Mouse (Mus musculus) kidney, adult 2 months (tissue): Measurements from ENCODE around the gene Rasal1. TPM values are rescaled to one million over a fixed set of nuclear protein-coding genes. Genes with fewer than 3 reads are reported as not detected.

Experiments
- DNase-seq: peaks from one replicate; pipeline ENCODE4 v3.0.0; 2021
- H3K27ac ChIP-seq: fragments of 200-500 bp; 2 replicates; pipeline ENCODE4 v1.5.1; 2012; ENCODE audit warnings: low read depth, low read length, control low read depth, inconsistent platforms; ENCODE audit not compliant: insufficient read depth
- H3K27me3 ChIP-seq: fragments of 200-500 bp; replicated peaks from 2 replicates; pipeline ENCODE4 v1.6.1; 2012; ENCODE audit warnings: mild to moderate bottlenecking, moderate library complexity, low read length, inconsistent platforms; ENCODE audit not compliant: control insufficient read depth, insufficient read depth
- H3K36me3 ChIP-seq: fragments of 200-500 bp; 2 replicates; pipeline ENCODE4 v1.6.1; 2012; ENCODE audit warnings: mild to moderate bottlenecking, moderate library complexity, low read length, inconsistent platforms; ENCODE audit not compliant: control insufficient read depth, insufficient read depth
- H3K4me1 ChIP-seq: fragments of 200-500 bp; 2 replicates; pipeline ENCODE4 v1.6.1; 2011; ENCODE audit warnings: low read length; ENCODE audit not compliant: control insufficient read depth, insufficient read depth
- H3K4me3 ChIP-seq: fragments of 200-500 bp; 2 replicates; pipeline ENCODE4 v1.5.1; 2011; ENCODE audit warnings: mild to moderate bottlenecking, low read depth, low read length, control low read depth; ENCODE audit not compliant: insufficient read depth
- CTCF ChIP-seq: fragments of 200-500 bp; conservative IDR thresholded peaks from 2 replicates; pipeline ENCODE4 v1.5.1; 2011; ENCODE audit warnings: low read depth, mild to moderate bottlenecking, control low read depth, low read length, moderate library complexity, mixed read lengths; ENCODE audit not compliant: insufficient read depth, insufficient read length
- POLR2A ChIP-seq: fragments of 200-500 bp; IDR thresholded peaks from one replicate; pipeline ENCODE4 v1.6.1; 2011; ENCODE audit warnings: low read depth, low read length, control low read depth
- WGBS: fragments of 180-500 bp; shearing (Covaris S2); methylation state at CpG from one replicate; pipeline ENCODE4 v1.1.7; 2018; 5-methylcytosine and 5-hydroxymethylcytosine counted together
- polyA plus RNA-seq: library from polyadenylated mRNA; depleted of rRNA; stranded (reverse); fragments of >200 nt; gene quantifications from 2 replicates; pipeline ENCODE4 v1.2.3, GENCODE M21; 2012

Rasal1 gene
- polyA plus RNA-seq, 1 experiment: 2.3 TPM

- no peak for TF ChIP-seq CTCF
- no peak for TF ChIP-seq POLR2A
- Histone ChIP-seq H3K36me3 (no peaks in the 10 kb centered on the region), H3K4me3 (no peak overlapping the region), H3K4me1 (no peaks in the 10 kb centered on the region), H3K27me3 (0 out of 2 replicates have a peak, but pooled peaks cover 2% of the 10 kb centered on the region), H3K27ac (no peak overlapping the region)
- no peak for DNase-seq
- WGBS: 89% methylated on average over 2 of the region's 2 CpGs
These were observed 5.3 kb downstream of the Rasal1 start for GRCm38 (mm10) chr5:120653873-120654272.

GRCm38 (mm10) chr5:120656281-120656751, 7.7 kb downstream of the Rasal1 start:
- H3K36me3 ChIP-seq: no peaks in the 10 kb centered on the region
- no peaks in the 10 kb centered on the region for H3K27me3 ChIP-seq
- no peaks in the 10 kb centered on the region for H3K4me1 ChIP-seq
- no peak overlapping the region for H3K4me3 ChIP-seq
- DNase-seq: no peak
- WGBS: 81% methylated on average over 12 of the region's 12 CpGs
- H3K27ac ChIP-seq: no peak overlapping the region
- no peak for TF ChIP-seq CTCF
- no peak for TF ChIP-seq POLR2A

GRCm38 (mm10) chr5:120660816-120661215, 12.2 kb downstream of the Rasal1 start:
- Histone ChIP-seq H3K27ac (no peak overlapping the region), H3K4me1 (no peaks in the 10 kb centered on the region), H3K36me3 (no peaks in the 10 kb centered on the region), H3K4me3 (no peak overlapping the region), H3K27me3 (no peaks in the 10 kb centered on the region)
- no peak for TF ChIP-seq CTCF
- no peak for TF ChIP-seq POLR2A
- WGBS: 62% methylated on average over 5 of the region's 5 CpGs
- no peak for DNase-seq

GRCm38 (mm10) chr5:120664888-120665287, 16.3 kb downstream of the Rasal1 start:
- DNase-seq: no peak
- Histone ChIP-seq H3K4me1 (no peaks in the 10 kb centered on the region), H3K4me3 (no peak overlapping the region), H3K27ac (no peak overlapping the region), H3K27me3 (no peaks in the 10 kb centered on the region), H3K36me3 (no peaks in the 10 kb centered on the region)
- WGBS: 60% methylated on average over 2 of the region's 2 CpGs
- TF ChIP-seq CTCF (no peak), POLR2A (no peak)

DNA sequence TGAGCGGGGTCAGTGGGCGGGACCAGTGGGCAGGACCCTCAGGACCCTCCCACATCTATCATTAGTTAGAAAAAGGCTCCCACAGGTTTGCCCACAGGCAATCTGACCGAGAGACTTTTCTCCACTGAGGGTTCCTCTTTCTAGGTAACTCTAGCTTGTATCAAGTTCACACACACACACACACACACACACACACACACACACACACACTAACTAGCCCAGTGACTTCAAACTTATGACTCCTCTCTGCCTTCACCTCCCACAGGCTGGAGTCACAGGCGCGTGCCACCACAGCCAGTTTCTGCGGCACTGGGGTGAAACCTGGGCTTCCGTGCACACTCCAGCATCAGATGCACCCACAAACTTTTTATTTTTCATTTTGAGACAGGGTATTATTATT, 20.1 kb downstream of the Rasal1 start:
- WGBS: 63% methylated on average over 7 of the region's 7 CpGs
- TF ChIP-seq POLR2A (no peak), CTCF (no peak)
- Histone ChIP-seq H3K36me3 (no peaks in the 10 kb centered on the region), H3K4me1 (no peaks in the 10 kb centered on the region), H3K27me3 (no peaks in the 10 kb centered on the region), H3K4me3 (no peak overlapping the region), H3K27ac (no peak overlapping the region)
- no peak for DNase-seq

DNA sequence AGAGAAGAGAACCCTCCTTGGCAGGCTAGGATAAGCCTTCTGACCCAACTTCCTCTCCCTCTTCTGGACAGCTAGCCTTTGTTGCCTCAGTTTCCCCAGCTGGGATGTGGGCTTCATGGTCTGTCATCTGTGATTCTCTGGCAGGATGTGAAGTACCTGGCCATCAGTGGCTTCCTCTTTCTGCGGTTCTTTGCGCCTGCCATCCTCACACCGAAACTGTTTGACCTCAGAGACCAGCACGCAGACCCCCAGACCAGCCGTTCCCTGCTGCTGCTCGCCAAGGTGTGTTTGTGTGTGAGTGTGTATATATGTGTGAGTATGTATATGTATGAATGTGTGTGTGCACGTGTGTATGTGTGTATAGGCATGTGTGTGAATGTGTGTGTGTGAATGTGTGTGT, 21.5 kb downstream of the Rasal1 start:
- DNase-seq: no peak
- no peaks in the 10 kb centered on the region for H3K27me3 ChIP-seq
- H3K4me1 ChIP-seq: no peaks in the 10 kb centered on the region
- no peak for TF ChIP-seq CTCF
- no peaks in the 10 kb centered on the region for H3K36me3 ChIP-seq
- no peak overlapping the region for H3K4me3 ChIP-seq
- WGBS: 86% methylated on average over 7 of the region's 7 CpGs
- no peak overlapping the region for H3K27ac ChIP-seq

- WGBS: 71% methylated on average over 3 of the region's 3 CpGs
- Histone ChIP-seq H3K4me3 (no peak overlapping the region), H3K27me3 (no peaks in the 10 kb centered on the region), H3K27ac (no peak overlapping the region), H3K36me3 (no peaks in the 10 kb centered on the region), H3K4me1 (no peaks in the 10 kb centered on the region)
- TF ChIP-seq CTCF (no peak), POLR2A (no peak)
- no peak for DNase-seq
These were observed 23.3 kb downstream of the Rasal1 start for GRCm38 (mm10) chr5:120671865-120672264.

DNA sequence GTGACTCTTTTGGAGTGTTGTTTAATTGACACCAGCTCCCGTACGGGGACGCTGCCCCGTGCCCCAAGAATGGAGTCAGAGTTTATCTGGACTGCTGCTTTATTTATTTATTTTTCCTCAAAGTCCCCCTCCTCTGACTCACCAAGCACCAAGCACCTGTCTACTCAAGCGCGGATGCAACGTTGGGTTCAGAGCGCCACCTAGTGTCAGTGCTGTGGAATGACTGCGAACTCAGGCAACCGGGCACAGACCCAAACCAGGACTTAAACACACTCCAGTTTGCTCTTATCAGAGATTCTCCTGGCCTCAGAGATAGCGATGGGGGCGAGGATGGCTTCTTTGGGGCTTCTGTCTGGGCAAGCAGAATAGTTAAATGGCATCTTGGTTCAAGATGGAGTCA, 25.0 kb downstream of the Rasal1 start:
- Histone ChIP-seq H3K36me3 (no peaks in the 10 kb centered on the region), H3K27me3 (no peaks in the 10 kb centered on the region), H3K27ac (no peak overlapping the region), H3K4me1 (no peaks in the 10 kb centered on the region), H3K4me3 (no peak overlapping the region)
- 5% methylated on average over 12 of the region's 12 CpGs for WGBS
- peak; percentile 97 for TF ChIP-seq CTCF
- no peak for TF ChIP-seq POLR2A
- peak; percentile 68 for DNase-seq
